Mouse (Mus musculus) kidney, postnatal 0 days (tissue): ENCODE results near the gene Vars. TPM values are rescaled to one million over a fixed set of nuclear protein-coding genes. Genes with fewer than 3 reads are reported as not detected.
A peak's percentile ranks its signal among the peaks of the same experiment; 100 is the strongest.
"Not testable (repeated sequence)": the region's sequence is repeated elsewhere in the genome, so short reads cannot be mapped to it uniquely, and the experiment has no call there.

Source experiments
- ATAC-seq: fragments of 200-750 bp; cut with Nextera tagmentation; replicated peaks from 2 replicates; pipeline ENCODE4 v1.8.0; 2017; ENCODE audit warnings: low read depth, moderate number of reproducible peaks, moderate TSS enrichment, moderate library complexity; ENCODE audit not compliant: low FRiP score
- DNase-seq: peaks from one replicate; pipeline ENCODE4 v3.0.0-alpha.2; 2016; ENCODE audit warnings: low spot score
- H3K27ac ChIP-seq: fragments of 300-500 bp; sonication (generic); 2 replicates; pipeline ENCODE4 v1.5.1; 2014; ENCODE audit warnings: mild to moderate bottlenecking
- H3K27me3 ChIP-seq: fragments of 300-500 bp; sonication (generic); 2 replicates; pipeline ENCODE4 v1.6.1; 2014; ENCODE audit warnings: low read length, mixed read lengths; ENCODE audit not compliant: insufficient read depth
- H3K36me3 ChIP-seq: fragments of 300-500 bp; sonication (generic); 2 replicates; pipeline ENCODE4 v1.6.1; 2014; ENCODE audit warnings: low read length, mixed read lengths; ENCODE audit not compliant: insufficient read depth
- H3K4me1 ChIP-seq: fragments of 300-500 bp; sonication (generic); replicated peaks from 2 replicates; pipeline ENCODE4 v1.6.1; 2014; ENCODE audit warnings: antibody characterized with exemption, low read length, mixed read lengths; ENCODE audit not compliant: insufficient read depth
- H3K4me2 ChIP-seq: fragments of 300-500 bp; sonication (generic); 2 replicates; pipeline ENCODE4 v1.6.1; 2014; ENCODE audit warnings: mild to moderate bottlenecking, low read length, moderate library complexity, mixed read lengths
- H3K4me3 ChIP-seq: fragments of 300-500 bp; sonication (generic); replicated peaks from 2 replicates; pipeline ENCODE4 v1.5.1; 2014; ENCODE audit warnings: low read depth, low read length
- H3K9ac ChIP-seq: fragments of 300-500 bp; sonication (generic); 2 replicates; pipeline ENCODE4 v1.6.1; 2014; ENCODE audit warnings: low read depth, low read length
- H3K9me3 ChIP-seq: fragments of 300-500 bp; sonication (generic); replicated peaks from 2 replicates; pipeline ENCODE4 v1.6.1; 2016; ENCODE audit warnings: low read length, inconsistent platforms, mixed read lengths
- CTCF ChIP-seq: IDR thresholded peaks from 2 replicates; pipeline ENCODE4 v1.5.1; 2016; ENCODE audit warnings: antibody characterized with exemption, low read depth, mild to moderate bottlenecking, moderate library complexity
- WGBS: fragments of 180-500 bp; shearing (Covaris S2); extraction: QIAGEN DNeasy Blood & Tissue Kit; methylation state at CpG from one replicate; pipeline ENCODE4 v1.1.7; 2014; 5-methylcytosine and 5-hydroxymethylcytosine counted together
- polyA plus RNA-seq: library from polyadenylated mRNA; unstranded; fragments of >200 nt; fragmentation: Nextera tagmentation; extraction: Ambion mirVana; gene quantifications from 2 replicates; pipeline ENCODE4 v1.2.1, GENCODE M21; 2015

Gene Vars
- polyA plus RNA-seq, 1 experiment from 2014 or later: 61.3 TPM

DNA sequence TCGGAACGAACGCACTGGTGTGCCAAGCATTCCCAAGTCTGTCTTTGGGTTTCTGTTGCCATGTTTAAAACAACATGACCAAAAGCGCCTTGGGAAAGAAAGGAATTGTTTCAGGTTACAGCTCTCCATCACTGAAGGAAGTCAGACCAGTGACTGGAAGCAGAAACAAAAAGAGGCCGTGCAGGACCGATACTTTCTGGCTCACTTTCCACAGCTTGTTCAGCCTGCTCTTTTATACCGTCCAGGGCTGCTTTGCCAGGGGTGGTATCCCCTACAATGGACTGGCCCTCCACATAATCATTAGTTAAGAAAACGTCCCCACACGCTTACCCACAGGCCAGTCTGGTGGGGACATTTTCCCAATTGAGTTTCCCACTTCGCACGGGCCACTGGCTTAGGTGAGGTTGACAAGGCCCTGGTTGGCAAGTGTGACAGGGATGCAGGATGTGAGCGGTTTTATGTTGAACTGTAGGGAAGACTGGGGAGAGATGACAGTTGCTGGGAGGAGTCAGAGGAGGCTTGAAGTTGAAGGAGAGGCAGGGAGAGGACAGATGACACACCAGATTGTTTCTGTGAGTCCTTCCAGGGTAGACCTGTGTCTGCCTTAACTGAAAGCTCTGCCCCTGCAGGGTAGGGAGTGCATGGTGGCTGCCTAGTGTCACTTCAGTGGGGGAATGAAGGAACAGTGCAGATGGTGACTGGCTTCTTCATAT is 1.5 kb downstream of the Vars start:
- Histone ChIP-seq H3K4me2 (peak overlapping the region; percentile 100), H3K4me1 (peaks cover 14% of the 10 kb centered on the region), H3K27me3 (no peaks in the 10 kb centered on the region), H3K4me3 (peak overlapping the region; percentile 78), H3K9ac (peak overlapping the region; percentile 85), H3K9me3 (no peaks in the 10 kb centered on the region), H3K27ac (peak overlapping the region; percentile 98), H3K36me3 (peaks cover 23% of the 10 kb centered on the region)
- peak; percentile 52 for DNase-seq
- no peak for TF ChIP-seq CTCF
- no peak for ATAC-seq
- 4% methylated on average over 12 of the region's 12 CpGs for WGBS

GRCm38 (mm10) chr17:35003022-35003838 is 2.4 kb downstream of the Vars start:
- 47% methylated on average over 9 of the region's 9 CpGs for WGBS
- 0 out of 2 replicates have a peak overlapping the region, but pooled peaks have one; percentile 8 for H3K9ac ChIP-seq
- H3K4me2 ChIP-seq: peak overlapping the region; percentile 100; the same call in 1 of the 2 replicates
- no peak for TF ChIP-seq CTCF
- DNase-seq (no peak), ATAC-seq (no peak)
- H3K4me1 ChIP-seq: peaks cover 14% of the 10 kb centered on the region
- H3K27ac ChIP-seq: 0 out of 2 replicates have a peak overlapping the region, but pooled peaks have one; percentile 19
- no peaks in the 10 kb centered on the region for H3K27me3 ChIP-seq
- H3K36me3 ChIP-seq: peaks cover 31% of the 10 kb centered on the region
- H3K9me3 ChIP-seq: no peaks in the 10 kb centered on the region
- H3K4me3 ChIP-seq: no peak overlapping the region

DNA sequence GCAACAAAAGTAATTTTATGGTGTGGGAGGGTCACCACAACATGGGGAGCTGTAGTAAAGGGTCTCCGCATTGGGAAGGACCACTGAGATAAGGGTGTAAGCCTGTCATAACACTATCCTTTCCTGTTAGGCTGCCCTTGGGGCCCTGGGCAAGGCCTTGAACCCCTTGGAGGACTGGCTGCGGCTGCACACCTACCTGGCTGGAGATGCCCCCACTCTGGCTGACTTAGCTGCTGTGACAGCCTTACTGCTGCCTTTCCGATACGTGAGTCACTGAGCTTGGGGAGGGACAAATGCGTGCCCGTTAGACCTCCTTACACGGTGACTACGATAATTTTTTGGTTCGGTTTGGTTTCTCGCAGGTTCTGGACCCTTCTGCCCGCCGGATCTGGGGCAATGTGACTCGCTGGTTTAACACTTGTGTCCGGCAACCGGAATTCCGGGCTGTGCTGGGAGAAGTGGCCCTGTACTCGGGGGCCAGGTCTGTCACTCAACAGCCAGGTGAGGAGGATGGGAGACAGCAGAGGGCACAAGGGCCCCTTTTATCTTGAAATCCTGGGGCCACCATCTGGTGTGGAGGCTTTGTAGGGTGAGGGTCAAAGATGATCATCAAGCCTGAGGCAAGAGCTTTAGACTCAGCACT is 3.4 kb downstream of the Vars start:
- H3K36me3 ChIP-seq: peaks cover 34% of the 10 kb centered on the region
- H3K4me3 ChIP-seq: no peak overlapping the region
- ATAC-seq: no peak
- no peaks in the 10 kb centered on the region for H3K27me3 ChIP-seq
- no peak overlapping the region for H3K27ac ChIP-seq
- H3K4me1 ChIP-seq: peaks cover 10% of the 10 kb centered on the region
- no peak for TF ChIP-seq CTCF
- H3K9me3 ChIP-seq: no peaks in the 10 kb centered on the region
- H3K4me2 ChIP-seq: no peak overlapping the region
- H3K9ac ChIP-seq: no peak overlapping the region
- 95% methylated on average over 17 of the region's 17 CpGs for WGBS
- no peak for DNase-seq

GRCm38 (mm10) chr17:35005158-35005557 is 4.4 kb downstream of the Vars start:
- 89% methylated on average over 10 of the region's 10 CpGs for WGBS
- peaks cover 7% of the 10 kb centered on the region for H3K4me1 ChIP-seq
- H3K27ac ChIP-seq: no peak overlapping the region
- no peak for DNase-seq
- peaks cover 34% of the 10 kb centered on the region for H3K36me3 ChIP-seq
- H3K27me3 ChIP-seq: no peaks in the 10 kb centered on the region
- no peaks in the 10 kb centered on the region for H3K9me3 ChIP-seq
- TF ChIP-seq CTCF: no peak
- H3K4me2 ChIP-seq: no peak overlapping the region
- H3K4me3 ChIP-seq: no peak overlapping the region
- no peak overlapping the region for H3K9ac ChIP-seq
- ATAC-seq: no peak

GRCm38 (mm10) chr17:35005902-35006301 is 5.1 kb downstream of the Vars start:
- 93% methylated on average over 4 of the region's 5 CpGs for WGBS
- not testable (repeated sequence) for H3K4me2 ChIP-seq
- peaks cover 41% of the 10 kb centered on the region for H3K36me3 ChIP-seq

DNA sequence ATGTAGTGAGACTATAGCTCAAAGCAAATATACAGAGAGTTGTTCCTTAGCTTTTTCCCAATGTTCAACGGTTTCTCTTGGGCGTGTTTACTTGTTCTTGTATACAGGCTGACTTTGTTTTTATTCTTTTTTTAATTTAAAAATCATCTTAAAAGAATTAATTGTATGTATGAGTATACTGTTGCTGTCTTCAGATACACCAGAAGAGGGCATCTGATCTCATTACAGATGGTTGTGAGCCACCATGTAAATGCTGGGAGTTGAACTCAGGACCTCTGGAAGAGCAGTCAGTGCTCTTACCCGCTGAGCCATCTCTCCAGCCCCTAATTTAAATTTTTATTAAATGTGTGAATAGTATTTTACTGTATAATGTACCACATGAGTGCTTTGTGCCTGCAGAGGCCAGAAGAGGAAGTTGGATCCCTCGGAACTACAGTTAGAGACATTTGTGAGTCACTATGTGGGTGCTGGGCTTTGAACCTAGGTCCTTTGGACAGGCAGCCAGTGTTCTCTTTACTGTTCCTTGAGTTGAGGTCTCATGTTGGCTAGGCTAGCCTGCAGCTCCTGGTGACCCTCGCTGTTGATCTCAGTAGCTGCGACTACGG is 6.7 kb downstream of the Vars start:
- H3K27ac ChIP-seq: no peak overlapping the region
- no peak overlapping the region for H3K4me3 ChIP-seq
- TF ChIP-seq CTCF: peak; percentile 48
- H3K4me1 ChIP-seq: peaks cover 3% of the 10 kb centered on the region
- no peaks in the 10 kb centered on the region for H3K27me3 ChIP-seq
- no peaks in the 10 kb centered on the region for H3K9me3 ChIP-seq
- WGBS: 94% methylated on average over 7 of the region's 7 CpGs
- no peak overlapping the region for H3K9ac ChIP-seq
- ATAC-seq (no peak), DNase-seq (no peak)
- no peak overlapping the region for H3K4me2 ChIP-seq
- peaks cover 57% of the 10 kb centered on the region for H3K36me3 ChIP-seq

More at GRCm38 (mm10) chr17:35005902-35006301, 5.1 kb downstream of the Vars start:
- H3K4me3 ChIP-seq, DNase-seq, H3K27ac ChIP-seq, ATAC-seq, H3K4me1 ChIP-seq, H3K9me3 ChIP-seq, H3K27me3 ChIP-seq, H3K9ac ChIP-seq: not testable (repeated sequence)
